Comparison of ENCODE assay signal across 23 mouse cellular contexts in the genomic region with DNA sequence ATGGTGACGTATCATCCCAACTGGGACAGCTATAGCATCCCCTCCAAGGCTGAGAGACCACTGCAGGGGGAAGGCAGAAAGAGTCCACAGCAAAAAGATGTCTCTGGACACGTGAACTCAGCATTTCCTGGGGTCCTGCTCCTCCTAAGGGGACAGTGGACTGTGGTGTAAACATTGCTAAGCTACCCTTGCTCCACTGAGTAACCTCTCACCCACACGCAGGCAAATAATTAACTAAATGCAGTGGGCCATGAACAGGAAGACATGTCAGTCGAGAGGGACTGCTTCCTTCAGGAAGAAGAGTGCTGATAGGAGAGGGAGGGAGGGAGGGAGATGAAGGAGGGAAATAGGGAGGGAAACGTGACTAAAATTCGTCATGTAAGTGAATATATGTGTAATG. TPM values are rescaled to one million over a fixed set of nuclear protein-coding genes. Genes with fewer than 3 reads are reported as not detected.
DNase-seq lines count a peak whose midpoint lies in the region; ATAC-seq lines count a peak whose summit lies in the region.
"Had no signal": no experiment of that assay in that cellular context is flagged by ENCODE, and none has a peak within 500 bp of the region (broad histone marks: within the 10 kb centered on the region; RNA-seq: fewer than 3 reads in every experiment).

No protein-coding gene starts in this region.

- H3K4me2 ChIP-seq in intestine, embryonic 16.5 days (ENCODE audit: low read depth, low read length), result no peak overlapping the region
- no peak overlapping the region for H3K4me2 ChIP-seq in liver, embryonic 16.5 days (ENCODE audit: low read depth, low read length)
- H3K4me2 ChIP-seq: heart, embryonic 15.5 days; limb, embryonic 12.5 days; lung, embryonic 14.5 days; midbrain, embryonic 13.5 days; stomach, embryonic 15.5 days had no signal

- no peak overlapping the region for H3K27ac ChIP-seq in intestine, embryonic 16.5 days (ENCODE audit: low read length)
- peak overlapping the region; percentile 34 for H3K27ac ChIP-seq in liver, embryonic 16.5 days (ENCODE audit: low read length)
- H3K27ac ChIP-seq: heart, embryonic 15.5 days; hindbrain, postnatal 0 days; limb, embryonic 12.5 days; macrophage; midbrain, embryonic 13.5 days; stomach, embryonic 15.5 days had no signal

- DNase-seq in kidney, adult 8-10 months, result peak; percentile 76 to 87
- peak; percentile 69 to 87 for DNase-seq in kidney, postnatal 25 days
- DNase-seq in embryo, embryonic 10 days (ENCODE audit: low spot score), result no peak
- no peak for DNase-seq in thymus, postnatal 0 days (ENCODE audit: low spot score)
- DNase-seq: adrenal gland, adult 8-10 months; cerebellum, postnatal 10 days; gastrocnemius, postnatal 25 days; heart, postnatal 4 days; lung, embryonic 14.5 days; thymus, adult 2 months had no signal

- peaks cover 16% of the 10 kb centered on the region for H3K4me1 ChIP-seq in intestine, embryonic 16.5 days (ENCODE audit: control insufficient read depth, insufficient read depth, low read length)
- H3K4me1 ChIP-seq in liver, embryonic 16.5 days (ENCODE audit: control insufficient read depth, low read depth, low read length), result no peaks in the 10 kb centered on the region; the same call in 1 of the 2 replicates

- 29% methylated on average over 6 of the region's 6 CpGs for WGBS in intestine, embryonic 16.5 days
- 24% methylated on average over 6 of the region's 6 CpGs for WGBS in liver, embryonic 16.5 days (ENCODE audit: insufficient replicate concordance)

- ATAC-seq in intestine, embryonic 16.5 days, result peak; percentile 45; the same call in 1 of the 2 replicates
- peak; percentile 72 for ATAC-seq in liver, embryonic 16.5 days (ENCODE audit: low read depth)
- ATAC-seq in megakaryocyte-erythroid progenitor cell, adult 5-6 weeks (replicated peaks; ENCODE audit: low FRiP score, low TSS enrichment, poor library complexity, severe bottlenecking), result no peak
- ATAC-seq: forebrain, embryonic 16.5 days; hindbrain, postnatal 0 days; midbrain, embryonic 13.5 days had no signal

- no peaks in the 10 kb centered on the region for H3K27me3 ChIP-seq in intestine, embryonic 16.5 days (replicated peaks; ENCODE audit: control insufficient read depth, insufficient read depth, low read length)
- H3K27me3 ChIP-seq in liver, embryonic 16.5 days (ENCODE audit: control insufficient read depth, insufficient read depth, low read depth, low read length), result peaks cover 6% of the 10 kb centered on the region
- H3K27me3 ChIP-seq: stomach, embryonic 15.5 days had no signal

- H3K9ac ChIP-seq in intestine, embryonic 16.5 days (ENCODE audit: low read depth, low read length), result no peak overlapping the region
- H3K9ac ChIP-seq in liver, embryonic 16.5 days (ENCODE audit: low read depth, low read length), result no peak overlapping the region
- H3K9ac ChIP-seq: heart, embryonic 15.5 days; limb, embryonic 12.5 days; lung, embryonic 14.5 days; midbrain, embryonic 13.5 days; stomach, embryonic 15.5 days had no signal

- H3K4me3 ChIP-seq in intestine, embryonic 16.5 days (ENCODE audit: low read length), result no peak overlapping the region
- H3K4me3 ChIP-seq in liver, embryonic 16.5 days (ENCODE audit: low read depth, low read length), result no peak overlapping the region
- H3K4me3 ChIP-seq: heart, embryonic 15.5 days; limb, embryonic 12.5 days; midbrain, embryonic 13.5 days; myocyte; stomach, embryonic 15.5 days had no signal

- H3K36me3 ChIP-seq in intestine, embryonic 16.5 days (ENCODE audit: control insufficient read depth, insufficient read depth, low read length), result no peaks in the 10 kb centered on the region
- no peaks in the 10 kb centered on the region for H3K36me3 ChIP-seq in liver, embryonic 16.5 days (ENCODE audit: control insufficient read depth, insufficient read depth)
- H3K36me3 ChIP-seq: heart, embryonic 15.5 days; limb, embryonic 12.5 days; midbrain, embryonic 13.5 days; stomach, embryonic 15.5 days had no signal

- H3K9me3 ChIP-seq in intestine, embryonic 16.5 days (ENCODE audit: control insufficient read depth, low read length), result no peaks in the 10 kb centered on the region
- H3K9me3 ChIP-seq in liver, embryonic 16.5 days (replicated peaks; ENCODE audit: control insufficient read depth, low read length), result no peaks in the 10 kb centered on the region
- H3K9me3 ChIP-seq: heart, embryonic 15.5 days; limb, embryonic 12.5 days; midbrain, embryonic 13.5 days; stomach, embryonic 15.5 days had no signal

RNA-seq across cellular contexts. Expression of a gene that starts 22.7 kb away (rescaled TPM):
- polyA plus RNA-seq in intestine, embryonic 16.5 days (2015; fragmentation: Nextera tagmentation; extraction: Ambion mirVana), result 0.39 and 0.58 TPM in 2 replicates
- polyA plus RNA-seq in liver, embryonic 16.5 days (2015; fragmentation: Nextera tagmentation; extraction: Ambion mirVana), result 0.07 and 0.18 TPM in 2 replicates
- not detected in 2 replicates for total RNA-seq in megakaryocyte-erythroid progenitor cell, adult 5-6 weeks (2014; fragmentation: Nextera tagmentation)
- 0.23 TPM in 1 of 2 replicates, not detected in the other for total RNA-seq in megakaryocyte-erythroid progenitor cell, adult 5-6 weeks (2017)
- polyA plus RNA-seq in thymus, postnatal 0 days (2015; fragmentation: Nextera tagmentation; extraction: Ambion mirVana), result 0.42 and 0.66 TPM in 2 replicates

RNA-seq across cellular contexts. Expression of a gene that starts 23.9 kb away (rescaled TPM):
- polyA plus RNA-seq in intestine, embryonic 16.5 days (2015; fragmentation: Nextera tagmentation; extraction: Ambion mirVana), result 1.4 and 1.6 TPM in 2 replicates
- polyA plus RNA-seq in liver, embryonic 16.5 days (2015; fragmentation: Nextera tagmentation; extraction: Ambion mirVana), result 0.16 and 0.18 TPM in 2 replicates
- not detected in 2 replicates for total RNA-seq in megakaryocyte-erythroid progenitor cell, adult 5-6 weeks (2014; fragmentation: Nextera tagmentation)
- not detected in 2 replicates for total RNA-seq in megakaryocyte-erythroid progenitor cell, adult 5-6 weeks (2017)
- 0.15 and 0.48 TPM in 2 replicates for polyA plus RNA-seq in thymus, postnatal 0 days (2015; fragmentation: Nextera tagmentation; extraction: Ambion mirVana)
- polyA plus RNA-seq: C2C12, macrophage, myocyte had no signal

RNA-seq across cellular contexts. Expression of a gene that starts 25.7 kb away (rescaled TPM):
- polyA plus RNA-seq in intestine, embryonic 16.5 days (2015; fragmentation: Nextera tagmentation; extraction: Ambion mirVana), result 0.27 and 0.39 TPM in 2 replicates
- 0.01 TPM in 1 of 2 replicates, not detected in the other for polyA plus RNA-seq in liver, embryonic 16.5 days (2015; fragmentation: Nextera tagmentation; extraction: Ambion mirVana)
- total RNA-seq in megakaryocyte-erythroid progenitor cell, adult 5-6 weeks (2014; fragmentation: Nextera tagmentation), result not detected in 2 replicates
- total RNA-seq in megakaryocyte-erythroid progenitor cell, adult 5-6 weeks (2017), result 0.15 TPM in 1 of 2 replicates, not detected in the other
- 0.04 and 0.05 TPM in 2 replicates for polyA plus RNA-seq in thymus, postnatal 0 days (2015; fragmentation: Nextera tagmentation; extraction: Ambion mirVana)
- total RNA-seq: heart, adult 8-10 months had no signal
- polyA plus RNA-seq: C2C12, macrophage, myocyte had no signal

RNA-seq across cellular contexts. Expression of a gene that starts 53.0 kb away (rescaled TPM):
- 22.2 and 22.5 TPM in 2 replicates for polyA plus RNA-seq in intestine, embryonic 16.5 days (2015; fragmentation: Nextera tagmentation; extraction: Ambion mirVana)
- 6.0 and 6.5 TPM in 2 replicates for polyA plus RNA-seq in liver, embryonic 16.5 days (2015; fragmentation: Nextera tagmentation; extraction: Ambion mirVana)
- total RNA-seq in megakaryocyte-erythroid progenitor cell, adult 5-6 weeks (2014; fragmentation: Nextera tagmentation), result 3.3 and 15.3 TPM in 2 replicates
- 3.2 and 4.3 TPM in 2 replicates for total RNA-seq in megakaryocyte-erythroid progenitor cell, adult 5-6 weeks (2017)
- polyA plus RNA-seq in thymus, postnatal 0 days (2015; fragmentation: Nextera tagmentation; extraction: Ambion mirVana), result 3.5 and 3.6 TPM in 2 replicates

Comparison
In these comparisons a context has a peak if more than half of its experiments do, and no peak if none do; other contexts are left out.
1. DNase-seq: peak in kidney, adult 8-10 months (2 of 2) and kidney, postnatal 25 days (2 of 2); none in embryo, embryonic 10 days (single experiment) and thymus, postnatal 0 days (single experiment).